Mouse (Mus musculus): ENCODE measurements around the gene Siae.
A peak's percentile ranks its signal among the peaks of the same experiment; 100 is the strongest.

Siae gene

DNA sequence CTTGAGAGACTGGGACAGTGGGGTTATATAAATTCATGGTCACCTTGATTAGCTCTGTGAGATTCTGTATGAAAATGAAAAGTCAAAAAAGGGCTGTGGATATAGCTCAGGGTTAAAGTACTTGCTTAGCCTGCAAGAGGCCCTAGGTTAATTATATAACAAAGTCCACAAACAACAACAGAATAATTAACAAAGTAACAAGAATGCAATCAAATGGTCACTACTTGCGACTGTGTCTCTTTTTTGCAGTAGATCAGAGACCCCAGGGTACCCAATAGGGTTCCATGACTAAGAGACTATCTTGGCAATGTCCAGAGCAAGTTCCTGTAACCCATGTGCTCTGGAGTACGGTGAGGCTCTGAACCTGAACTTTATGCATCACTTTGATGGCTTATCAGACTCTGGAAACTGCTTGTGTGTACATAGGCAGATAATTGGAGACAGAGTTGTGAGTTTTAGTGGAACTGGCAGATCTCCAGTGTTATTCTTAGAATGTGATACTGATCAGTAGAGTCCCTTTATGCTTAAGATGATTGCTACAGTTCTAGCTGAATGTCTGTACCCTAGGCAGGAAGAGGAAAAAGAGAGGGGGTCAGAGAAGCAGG is 13.8 kb downstream of the Siae start:
- DNase-seq (ENCODE audit: low spot score in 2 of 2): no peak

DNA sequence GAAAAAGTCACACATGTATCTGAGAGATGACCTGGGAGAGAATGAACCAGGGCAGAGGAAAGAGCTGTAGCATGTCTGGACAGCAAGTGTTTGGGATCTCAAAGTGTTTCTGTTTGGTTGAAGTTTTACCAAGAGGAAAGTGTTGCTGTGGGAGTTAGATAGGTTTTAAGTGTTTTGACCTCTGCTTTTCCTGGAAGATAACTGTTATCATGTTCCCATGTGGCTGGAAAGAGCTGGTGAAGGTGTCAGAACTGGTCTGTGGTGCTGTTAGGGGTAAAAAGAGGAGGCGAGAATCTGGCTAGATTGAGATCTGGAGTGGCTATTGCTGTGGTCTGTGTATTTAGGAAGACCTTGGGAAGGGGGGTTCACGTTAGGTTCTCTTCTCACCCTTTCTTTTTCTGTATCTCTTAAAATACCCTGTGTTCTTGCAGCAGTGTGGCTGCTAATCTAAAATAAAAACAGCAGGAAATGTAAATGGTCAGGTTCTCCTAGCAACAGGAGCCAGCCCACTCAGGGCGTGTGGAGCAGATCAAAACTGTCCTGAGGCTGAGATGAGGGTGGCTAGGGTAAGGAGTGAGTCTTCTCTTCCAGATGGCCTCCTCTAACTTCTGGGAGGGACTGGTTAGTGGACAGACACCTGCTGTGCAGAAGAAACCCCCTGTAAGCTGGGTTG is 16.8 kb downstream of the Siae start:
- no peak for DNase-seq (ENCODE audit: low spot score in 2 of 2)

DNA sequence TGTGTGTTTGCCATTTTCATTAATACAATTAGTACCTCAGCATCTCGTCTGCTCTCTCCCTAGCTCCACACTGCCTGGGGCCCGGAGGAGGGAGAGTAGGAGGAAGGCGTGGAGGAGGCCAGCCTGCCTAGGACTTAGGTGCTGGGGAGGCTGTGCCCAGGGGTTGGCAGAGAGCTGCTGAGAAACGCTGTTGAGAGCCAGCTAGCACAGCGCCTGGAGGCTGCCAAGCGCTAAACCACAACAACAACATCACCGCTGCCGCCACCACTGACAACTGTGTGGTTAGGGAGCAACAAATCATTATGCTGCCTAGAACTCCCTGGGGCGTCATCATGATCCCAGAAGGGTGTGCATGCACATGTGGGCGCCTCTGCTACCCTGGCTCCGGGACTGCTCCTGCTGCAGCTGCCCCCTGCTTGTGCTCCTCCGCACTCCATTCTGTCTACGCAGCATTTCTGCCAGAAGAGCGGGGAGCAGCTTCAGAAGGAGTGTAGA is 21.0 kb downstream of the Siae start:
- peak in 1 of 2 experiments; percentile 33 for DNase-seq (ENCODE audit: low spot score in 2 of 2)

DNA sequence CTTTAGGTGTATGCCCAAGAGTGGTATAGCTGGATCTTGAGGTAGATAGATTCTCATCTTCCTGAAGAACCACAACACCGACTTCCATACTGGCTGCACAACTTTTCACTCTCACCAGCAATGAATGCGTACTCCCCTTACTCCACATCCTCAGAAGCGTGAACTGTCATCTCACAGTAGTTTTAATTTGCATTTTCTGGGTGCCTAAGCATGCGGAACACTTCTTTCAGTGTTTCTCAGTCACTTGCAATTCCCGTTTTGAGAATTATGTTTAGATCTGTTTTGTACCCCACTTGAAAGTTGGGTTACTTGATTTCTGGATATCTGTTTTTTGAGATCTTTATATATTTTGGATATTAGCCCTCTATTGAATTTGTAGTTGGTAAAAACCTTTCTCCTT is 28.1 kb downstream of the Siae start:
- DNase-seq (ENCODE audit: low spot score in 2 of 2): no peak

DNA sequence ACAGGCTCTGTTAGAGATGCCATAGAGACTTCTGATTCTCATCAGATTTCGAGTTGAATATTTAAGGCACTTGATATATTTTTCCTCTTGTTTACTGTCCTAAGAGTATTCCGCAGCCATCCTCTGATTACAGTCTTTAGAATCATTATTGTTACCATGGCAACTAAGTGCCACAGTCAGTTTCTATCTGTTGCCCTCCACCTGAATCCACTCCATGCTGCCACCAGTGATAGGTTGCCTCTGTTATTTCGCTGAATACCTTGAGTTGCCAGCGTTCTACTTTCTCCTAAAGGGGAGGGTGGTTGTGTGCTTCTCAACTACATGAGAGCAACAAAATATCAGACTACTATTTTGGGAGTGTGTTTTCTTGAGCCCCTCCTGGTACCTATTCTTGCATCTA is 31.2 kb downstream of the Siae start:
- DNase-seq (ENCODE audit: low spot score in 2 of 2): no peak

DNA sequence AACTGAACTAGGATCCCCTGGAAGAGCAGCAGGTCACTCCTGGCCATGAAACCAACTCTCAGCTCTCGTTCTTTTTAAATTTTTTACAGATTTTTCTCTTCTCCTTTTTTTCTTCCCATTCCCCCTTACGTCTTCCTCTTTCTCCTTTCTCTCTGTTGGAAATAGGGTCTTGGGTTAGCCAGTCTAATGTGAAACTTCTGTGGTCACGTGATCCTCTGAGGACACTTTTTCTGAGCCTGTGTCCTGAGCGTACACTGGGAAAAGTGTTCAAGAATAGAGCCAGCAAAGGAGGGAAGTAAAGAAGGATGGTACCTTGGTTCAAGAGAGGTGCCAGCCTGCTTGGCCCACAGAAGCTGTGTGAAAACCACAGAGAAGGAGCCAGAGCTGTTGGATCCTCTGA is 34.9 kb downstream of the Siae start:
- no peak for DNase-seq (ENCODE audit: low spot score in 2 of 2)

DNA sequence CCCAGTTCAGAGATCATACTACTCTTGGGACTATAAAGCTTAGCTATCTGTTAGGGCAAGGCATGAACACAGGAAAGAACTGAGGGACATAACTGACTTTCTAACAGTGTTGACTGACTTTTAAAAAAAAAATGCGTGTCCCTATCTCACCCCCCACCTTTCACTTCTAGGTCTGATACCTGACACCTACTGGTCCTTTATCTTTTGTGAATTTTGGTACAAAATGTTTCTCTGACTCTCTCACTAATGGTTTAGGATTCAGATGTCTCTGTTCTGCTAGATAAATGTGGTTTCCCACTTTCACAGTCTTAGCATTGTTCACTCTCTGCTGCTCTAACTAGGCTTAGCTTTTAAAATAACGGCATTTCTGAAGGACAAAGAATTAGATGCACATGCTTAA is 36.5 kb downstream of the Siae start:
- no peak for DNase-seq (ENCODE audit: low spot score in 2 of 2)

DNA sequence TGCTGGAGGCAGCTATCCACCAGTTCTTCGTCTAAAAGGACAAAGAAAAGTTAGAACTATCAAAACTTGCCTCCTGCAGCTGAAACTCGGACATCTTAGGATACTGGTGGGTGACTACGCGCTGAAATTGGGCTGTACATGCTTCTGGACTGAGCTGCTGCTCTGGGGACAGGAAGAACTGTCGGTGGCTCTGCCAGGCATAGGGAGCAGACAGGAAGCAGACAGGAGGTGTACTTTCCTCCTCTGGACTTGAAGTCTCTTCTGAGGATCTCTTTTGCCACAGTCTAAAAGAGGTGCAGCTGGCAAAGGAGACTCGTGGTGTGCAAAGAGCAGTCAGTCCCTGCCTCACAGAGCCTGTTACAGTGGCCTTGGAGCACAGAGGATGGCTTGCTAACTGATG is 37.1 kb downstream of the Siae start:
- no peak for DNase-seq (ENCODE audit: low spot score in 2 of 2)

DNA sequence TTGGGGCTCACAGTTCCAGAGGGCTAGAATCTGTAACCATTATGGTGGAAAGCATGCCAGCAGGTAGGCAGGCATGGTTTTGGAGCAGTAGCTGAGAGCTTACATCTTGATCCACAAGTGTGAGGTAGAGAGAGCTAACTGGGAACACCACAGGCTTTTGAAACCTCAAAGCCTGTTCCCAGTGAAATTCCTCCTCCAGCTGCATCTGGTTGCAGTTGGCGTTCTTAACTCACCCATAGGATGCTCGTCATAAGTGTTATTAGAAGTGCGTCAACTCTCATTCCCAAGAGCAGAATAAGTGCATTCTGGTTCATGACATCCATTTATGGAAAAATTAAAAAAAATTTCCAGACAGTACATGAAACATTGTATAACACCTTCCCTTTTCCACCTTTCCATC is 38.2 kb downstream of the Siae start:
- no peak for DNase-seq (ENCODE audit: low spot score in 2 of 2)

DNA sequence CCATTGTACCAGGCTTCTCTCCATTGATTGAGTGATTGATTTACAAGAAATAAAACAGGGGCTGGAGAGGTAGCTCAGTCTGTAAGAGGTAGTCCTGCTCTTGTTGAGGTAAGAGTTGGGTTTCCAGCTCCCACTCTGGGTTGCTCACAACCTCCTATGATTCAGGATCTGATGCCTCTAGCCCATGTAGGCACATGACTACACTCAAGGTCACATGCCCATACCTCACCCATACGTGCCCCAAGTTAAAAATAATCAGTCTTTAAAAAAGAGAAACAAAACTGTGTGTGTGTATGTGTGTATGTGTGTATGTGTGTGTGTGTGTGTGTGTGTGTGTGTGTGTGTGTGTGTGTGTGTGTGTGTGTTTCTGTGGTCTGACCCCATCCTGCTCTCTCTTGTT is 40.1 kb downstream of the Siae start:
- no peak for DNase-seq (ENCODE audit: low spot score in 2 of 2)

DNA sequence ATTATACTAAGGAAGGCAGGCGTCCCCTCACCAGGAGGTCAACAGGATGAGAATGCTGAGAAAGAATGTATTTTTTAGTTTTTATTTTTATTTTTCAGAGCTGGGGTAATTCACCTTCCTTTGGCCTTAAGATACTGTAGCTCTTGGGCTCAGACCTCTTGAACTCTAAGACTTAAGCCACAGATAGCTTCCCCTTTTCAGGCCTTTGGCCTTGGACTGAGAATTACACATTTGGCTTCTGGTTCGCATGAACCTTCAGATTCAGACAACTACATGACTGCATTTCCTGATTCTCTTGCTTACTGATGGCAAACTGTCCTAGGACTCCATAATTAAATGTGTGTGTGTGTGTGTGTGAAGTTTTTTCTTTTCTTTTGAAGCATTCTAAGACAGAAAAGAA is 43.1 kb downstream of the Siae start:
- DNase-seq (ENCODE audit: low spot score in 2 of 2): no peak

DNA sequence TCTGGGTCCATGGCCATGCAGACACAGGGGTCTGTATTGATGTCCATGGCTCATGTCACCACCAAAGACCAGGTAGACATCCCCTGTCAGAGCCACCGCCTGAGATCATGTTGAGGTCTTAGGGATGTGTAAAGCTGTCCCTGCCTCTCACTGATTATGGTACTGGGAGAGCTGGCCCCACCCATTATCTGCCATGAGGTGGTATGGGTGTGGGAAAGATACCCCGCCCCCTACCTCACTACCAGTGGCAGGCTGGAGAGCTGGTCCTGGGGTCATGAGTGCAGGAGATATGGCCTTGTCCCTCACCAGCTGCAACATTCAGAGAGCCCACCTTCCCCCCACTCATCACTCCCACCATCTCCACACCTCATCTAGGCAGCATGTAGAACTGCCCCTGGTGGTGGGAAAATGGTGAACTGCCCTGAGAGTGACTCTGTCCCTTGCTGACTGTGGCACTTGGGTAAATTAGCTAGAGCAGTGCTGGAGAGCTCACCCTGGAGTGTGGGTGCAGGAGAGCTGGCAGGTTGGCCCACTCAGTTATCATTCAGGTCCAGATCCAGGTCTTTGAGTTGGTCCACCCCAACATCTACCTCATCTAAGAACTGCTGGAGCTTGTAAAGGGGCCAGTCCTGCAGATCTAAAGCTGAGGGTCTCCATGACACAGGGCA is 45.2 kb downstream of the Siae start:
- no peak for DNase-seq (ENCODE audit: low spot score in 2 of 2)

DNA sequence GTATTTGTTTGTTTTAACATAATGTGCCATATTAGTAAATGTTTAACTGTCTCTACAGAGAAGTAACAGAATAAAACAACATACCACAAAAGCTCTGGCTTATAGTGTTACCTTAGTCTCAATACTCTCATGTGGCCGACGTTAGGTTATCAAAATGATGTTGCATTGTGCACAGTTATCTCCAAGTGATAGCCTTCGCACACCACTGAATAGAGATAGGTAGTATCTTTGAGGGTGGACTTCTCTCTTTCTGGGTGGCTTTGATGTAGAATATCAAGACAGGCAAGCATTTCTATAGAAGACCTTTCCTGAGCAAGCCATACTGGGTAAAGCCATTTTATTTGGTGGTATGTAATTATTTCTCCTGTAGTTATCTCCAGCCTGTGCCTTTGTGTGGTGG is 49.6 kb downstream of the Siae start:
- DNase-seq (ENCODE audit: low spot score in 2 of 2): no peak

DNA sequence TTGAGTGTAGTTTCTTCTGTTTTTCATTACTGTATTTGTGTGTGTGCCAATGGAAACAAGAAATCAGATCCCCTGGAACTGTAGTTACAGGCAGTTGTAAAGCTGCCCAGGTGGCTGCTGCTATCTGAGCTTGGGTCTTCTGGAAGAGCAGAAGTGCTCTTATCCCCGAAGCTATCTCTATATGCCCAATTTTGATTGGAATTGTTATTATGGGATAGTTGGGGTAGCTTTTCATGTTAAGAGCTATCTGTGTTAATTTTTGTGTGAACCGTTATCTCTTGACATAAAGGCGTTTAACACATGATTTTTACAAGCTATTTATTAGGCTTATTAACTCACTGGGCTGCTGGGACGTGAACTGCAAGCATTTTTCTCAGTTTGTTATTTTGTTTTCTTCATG is 54.1 kb downstream of the Siae start:
- DNase-seq (ENCODE audit: low spot score in 2 of 2): no peak

DNA sequence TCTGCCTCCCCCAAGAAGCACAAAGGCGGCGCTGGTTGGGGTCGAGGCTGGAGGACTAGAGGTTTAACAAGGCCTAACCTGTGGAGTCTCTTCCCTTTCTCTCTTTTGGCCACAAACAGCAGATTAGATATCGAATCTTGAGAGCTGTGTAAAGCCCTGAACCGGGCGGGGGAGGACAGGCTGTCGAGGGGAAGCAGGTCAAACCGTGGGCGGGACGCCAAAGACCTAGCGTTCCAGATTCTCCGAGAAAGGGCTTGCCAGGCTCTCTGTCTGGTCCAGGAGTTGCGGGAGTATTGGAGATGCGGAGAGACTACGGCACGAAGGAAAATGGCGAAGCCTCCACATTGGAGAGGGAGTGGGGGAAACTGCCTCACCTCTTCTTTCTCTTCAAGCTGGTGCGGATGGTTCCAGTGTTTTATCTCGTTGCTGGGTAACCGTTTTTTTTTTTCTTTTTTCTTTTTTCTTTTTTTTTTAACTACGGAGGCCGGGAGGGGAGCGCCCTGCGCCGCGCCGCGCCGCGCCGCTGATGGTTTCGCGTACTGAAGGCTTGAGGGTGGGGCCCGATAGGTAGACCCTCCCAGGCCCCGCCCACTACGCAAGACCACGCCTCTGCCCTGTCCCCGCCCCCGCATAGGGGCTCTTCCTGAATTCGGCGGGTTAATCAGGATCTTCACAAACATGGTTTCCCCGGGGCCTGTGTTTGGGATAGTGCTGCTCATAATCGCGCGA is 57.8 kb downstream of the Siae start, which contains the start of gene Spa17:
TSS of gene Spa17 (minus strand) at position 541 of the 729 bp plus-strand sequence.
- peak; percentile 79 to 82 for DNase-seq (ENCODE audit: low spot score in 2 of 2)

DNA sequence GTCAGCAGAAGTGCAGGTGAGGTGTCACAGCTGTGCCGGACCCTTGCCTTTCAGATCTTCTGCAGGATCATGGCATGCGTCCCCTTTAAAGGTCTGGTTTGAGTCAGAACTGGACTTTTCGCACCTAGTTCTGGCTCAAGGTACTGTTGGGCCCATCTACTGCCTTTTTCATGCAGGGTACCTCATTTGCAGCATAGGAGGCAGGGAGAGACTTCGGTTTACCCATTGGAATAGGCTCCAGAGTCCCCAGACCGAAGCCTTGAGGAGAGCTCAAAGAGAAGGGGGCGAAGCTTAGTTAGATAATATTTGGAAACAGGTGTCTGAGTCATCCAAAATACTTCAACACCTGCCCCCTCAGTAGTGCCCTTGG is 58.4 kb downstream of the Siae start:
- no peak for DNase-seq (ENCODE audit: low spot score in 2 of 2)

DNA sequence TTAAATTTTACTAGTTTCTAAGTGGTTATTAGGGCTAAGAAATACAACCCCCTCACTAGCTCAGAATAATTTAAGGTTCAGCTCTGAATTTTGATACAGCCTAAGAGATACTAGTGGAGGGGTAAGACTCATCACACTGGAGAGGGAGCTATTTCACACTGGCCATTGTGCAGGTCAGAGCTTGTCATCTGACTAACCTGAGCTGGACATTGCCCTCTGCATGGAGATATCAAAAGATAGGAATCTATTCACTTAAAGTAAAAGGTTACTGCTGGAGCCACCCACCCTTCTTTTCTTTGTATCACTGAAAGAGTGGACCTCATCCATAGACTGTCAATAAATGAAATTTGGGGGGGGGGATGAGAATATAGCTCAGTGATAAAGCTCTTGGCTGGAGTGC is 58.8 kb downstream of the Siae start:
- DNase-seq (ENCODE audit: low spot score in 2 of 2): no peak

DNA sequence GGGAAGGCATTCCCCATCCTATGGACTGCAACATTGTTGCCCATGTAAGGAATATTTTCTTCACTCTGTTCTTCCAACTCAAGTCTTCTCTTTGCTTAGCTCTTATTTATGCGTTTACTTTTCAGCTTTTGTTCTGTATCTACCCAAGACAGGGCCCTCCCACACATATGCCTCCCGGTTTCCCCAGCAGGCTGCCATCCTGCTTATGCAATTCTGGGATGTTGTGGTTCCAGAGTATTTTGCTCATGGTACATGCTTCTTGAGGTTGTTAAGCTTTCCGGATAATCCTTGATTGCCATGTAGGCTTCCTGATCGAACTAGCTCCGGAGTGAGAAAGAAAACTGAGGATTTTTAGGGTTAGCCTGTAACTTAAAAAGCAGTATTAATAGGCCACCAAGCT is 59.7 kb downstream of the Siae start:
- no peak for DNase-seq (ENCODE audit: low spot score in 2 of 2)

DNA sequence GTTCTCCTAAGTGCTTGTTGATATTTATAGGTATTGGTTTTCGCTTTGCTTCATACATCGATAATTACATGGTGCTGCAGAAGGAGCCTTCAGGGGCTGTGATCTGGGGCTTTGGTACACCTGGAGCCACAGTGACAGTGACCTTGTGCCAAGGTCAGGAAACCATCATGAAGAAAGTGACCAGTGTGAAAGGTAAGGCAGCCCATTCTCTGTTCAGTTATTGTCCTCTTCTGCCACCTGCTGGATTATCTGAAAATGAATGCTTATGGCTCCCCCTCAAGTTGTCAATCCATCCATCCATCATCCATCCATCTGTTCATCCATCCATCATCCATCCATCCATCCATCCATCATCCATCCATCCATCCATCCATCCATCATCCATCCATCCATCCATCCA is 61.3 kb downstream of the Siae start:
- no peak for DNase-seq (ENCODE audit: low spot score in 2 of 2)

DNA sequence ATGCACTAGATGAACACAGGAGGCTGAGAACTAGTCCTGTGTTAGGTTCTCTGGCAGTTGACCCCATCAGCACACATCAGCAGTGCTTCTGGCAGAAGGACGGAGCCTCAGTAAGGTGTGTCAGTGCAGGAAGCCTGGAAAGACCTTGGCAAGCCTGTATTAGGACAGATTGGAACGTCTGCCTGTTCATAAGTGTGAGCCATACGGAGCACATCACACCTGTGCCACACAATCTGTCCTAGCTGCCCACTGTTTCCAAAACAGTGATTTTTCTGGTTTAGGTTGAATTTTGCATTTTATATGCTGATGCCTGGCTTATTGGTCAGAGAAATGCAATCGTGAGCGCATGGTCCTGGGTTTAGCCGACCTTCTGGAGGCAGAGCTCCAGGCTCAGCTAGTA is 65.8 kb downstream of the Siae start:
- DNase-seq (ENCODE audit: low spot score in 2 of 2): no peak

DNA sequence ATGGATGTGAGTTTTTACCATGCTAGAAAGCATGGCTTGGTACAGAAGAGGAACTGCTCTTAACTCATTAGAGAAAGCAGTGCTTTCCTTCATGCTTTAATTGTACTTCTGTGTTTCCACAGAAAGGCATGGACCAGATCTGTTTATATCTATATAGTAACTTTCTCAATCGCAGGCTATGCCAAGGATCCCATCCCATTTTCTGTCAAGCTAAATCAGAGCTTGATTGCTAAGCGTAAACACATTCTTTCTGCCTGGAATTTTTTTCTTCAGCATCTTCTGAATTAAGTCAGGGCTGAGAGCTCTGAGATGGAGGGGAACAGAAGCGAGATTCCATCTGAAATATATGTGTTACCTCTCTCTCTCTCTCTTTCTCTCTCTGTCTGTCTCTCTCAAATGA is 68.5 kb downstream of the Siae start:
- DNase-seq (ENCODE audit: low spot score in 2 of 2): no peak

DNA sequence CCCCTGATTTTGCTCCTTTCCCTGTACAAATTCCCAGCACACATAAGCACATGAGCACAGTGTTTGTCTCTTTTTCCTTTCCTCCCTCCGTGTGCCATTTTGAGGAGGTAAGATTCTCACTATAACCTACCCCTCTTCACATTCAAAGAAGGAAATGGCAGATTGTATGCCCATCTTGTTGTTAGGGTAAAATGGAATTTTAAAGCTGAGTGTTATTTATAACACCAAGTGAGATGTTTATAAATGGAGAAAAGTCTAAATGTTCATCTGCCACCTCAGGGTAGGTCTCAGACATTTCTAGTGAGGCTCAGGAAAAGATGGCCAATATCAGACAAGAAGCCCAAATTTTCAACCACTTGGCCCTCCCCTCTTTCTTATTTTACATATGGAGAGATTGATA is 69.0 kb downstream of the Siae start:
- no peak for DNase-seq (ENCODE audit: low spot score in 2 of 2)

DNA sequence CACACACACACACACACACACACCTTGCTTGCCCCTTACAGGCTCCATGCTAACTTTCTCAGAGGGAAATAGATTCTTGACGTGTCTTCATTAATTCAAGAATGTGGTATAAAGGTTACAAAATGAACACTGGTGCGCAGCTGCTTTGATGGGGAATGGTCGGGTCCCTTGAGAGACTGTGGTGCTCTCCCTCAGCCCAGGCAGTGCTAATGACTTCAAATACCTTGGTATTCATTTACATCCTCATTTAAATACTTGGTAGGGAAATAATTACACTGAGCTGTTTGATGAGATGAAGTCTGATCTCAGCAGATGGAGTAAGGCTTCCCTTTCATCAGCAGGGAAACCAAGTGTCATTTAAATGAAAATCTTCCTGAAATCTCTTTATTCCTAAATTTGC is 69.6 kb downstream of the Siae start:
- no peak for DNase-seq (ENCODE audit: low spot score in 2 of 2)

Data from frontal cortex, postnatal 14 days (tissue).